Mouse (Mus musculus) hindbrain, embryonic 15.5 days (tissue): ENCODE measurements around the gene Pcdh9. TPM values are rescaled to one million over a fixed set of nuclear protein-coding genes. Genes with fewer than 3 reads are reported as not detected.
A peak's percentile ranks its signal among the peaks of the same experiment; 100 is the strongest.

Source experiments
- ATAC-seq: fragments of 200-750 bp; cut with Nextera tagmentation; 2 replicates; pipeline ENCODE4 v1.8.0; 2017; ENCODE audit warnings: low read depth, moderate number of reproducible peaks, moderate TSS enrichment; ENCODE audit not compliant: low FRiP score
- H3K27ac ChIP-seq: fragments of 300-500 bp; sonication (generic); replicated peaks from 2 replicates; pipeline ENCODE4 v1.5.1; 2015; ENCODE audit warnings: mild to moderate bottlenecking, inconsistent platforms
- H3K27me3 ChIP-seq: fragments of 300-500 bp; sonication (generic); 2 replicates; pipeline ENCODE4 v1.6.1; 2015; ENCODE audit warnings: control low read depth, inconsistent platforms
- H3K36me3 ChIP-seq: fragments of 300-500 bp; sonication (generic); 2 replicates; pipeline ENCODE4 v1.6.1; 2015; ENCODE audit warnings: control low read depth, inconsistent platforms
- H3K4me1 ChIP-seq: fragments of 300-500 bp; sonication (generic); replicated peaks from 2 replicates; pipeline ENCODE4 v1.6.1; 2015; ENCODE audit warnings: control low read depth, inconsistent platforms
- H3K4me2 ChIP-seq: fragments of 300-500 bp; sonication (generic); 2 replicates; pipeline ENCODE4 v1.6.1; 2015; ENCODE audit warnings: moderate library complexity, mild to moderate bottlenecking, inconsistent platforms
- H3K4me3 ChIP-seq: fragments of 300-500 bp; sonication (generic); 2 replicates; pipeline ENCODE4 v1.5.1; 2015; ENCODE audit warnings: mild to moderate bottlenecking, inconsistent platforms
- H3K9ac ChIP-seq: fragments of 300-500 bp; sonication (generic); 2 replicates; pipeline ENCODE4 v1.6.1; 2015; ENCODE audit warnings: inconsistent platforms
- H3K9me3 ChIP-seq: fragments of 300-500 bp; sonication (generic); 2 replicates; pipeline ENCODE4 v1.6.1; 2016; ENCODE audit warnings: control low read depth, inconsistent platforms
- WGBS: fragments of 180-500 bp; shearing (Covaris S2); methylation state at CpG from one replicate; pipeline ENCODE4 v1.1.7; 2015; 5-methylcytosine and 5-hydroxymethylcytosine counted together
- polyA plus RNA-seq: library from polyadenylated mRNA; unstranded; fragments of >200 nt; fragmentation: Nextera tagmentation; extraction: Ambion mirVana; gene quantifications from 2 replicates; pipeline ENCODE4 v1.2.1, GENCODE M21; 2015

The Pcdh9 gene
- polyA plus RNA-seq, 1 experiment from 2014 or later, result 182 TPM

GRCm38 (mm10) chr14:93341390-93341789 is 549.1 kb downstream of the Pcdh9 start:
- no peaks in the 10 kb centered on the region for H3K27me3 ChIP-seq
- H3K4me2 ChIP-seq, result no peak overlapping the region
- no peak overlapping the region for H3K27ac ChIP-seq
- 0 out of 2 replicates have a peak, but pooled peaks cover 6% of the 10 kb centered on the region for H3K4me1 ChIP-seq
- no peak for ATAC-seq
- 38% methylated on average over 5 of the region's 5 CpGs for WGBS
- no peaks in the 10 kb centered on the region for H3K9me3 ChIP-seq
- H3K36me3 ChIP-seq, result no peaks in the 10 kb centered on the region
- H3K9ac ChIP-seq, result no peak overlapping the region
- H3K4me3 ChIP-seq, result no peak overlapping the region

GRCm38 (mm10) chr14:93329247-93329646 is 561.2 kb downstream of the Pcdh9 start:
- no peaks in the 10 kb centered on the region for H3K4me1 ChIP-seq
- no peak overlapping the region for H3K27ac ChIP-seq
- H3K4me3 ChIP-seq, result no peak overlapping the region
- H3K27me3 ChIP-seq, result no peaks in the 10 kb centered on the region
- H3K4me2 ChIP-seq, result no peak overlapping the region
- no peak overlapping the region for H3K9ac ChIP-seq
- H3K9me3 ChIP-seq, result no peaks in the 10 kb centered on the region
- no peaks in the 10 kb centered on the region for H3K36me3 ChIP-seq
- ATAC-seq, result no peak

- no peak for ATAC-seq
- Histone ChIP-seq H3K4me1 (no peaks in the 10 kb centered on the region), H3K36me3 (no peaks in the 10 kb centered on the region), H3K9ac (no peak overlapping the region), H3K4me3 (no peak overlapping the region), H3K9me3 (no peaks in the 10 kb centered on the region), H3K27me3 (no peaks in the 10 kb centered on the region), H3K27ac (no peak overlapping the region), H3K4me2 (no peak overlapping the region)
Measured at GRCm38 (mm10) chr14:93317393-93317792, 573.1 kb downstream of the Pcdh9 start.

- H3K9me3 ChIP-seq, result no peaks in the 10 kb centered on the region
- H3K36me3 ChIP-seq, result no peaks in the 10 kb centered on the region
- no peak for ATAC-seq
- H3K27me3 ChIP-seq, result no peaks in the 10 kb centered on the region
- H3K27ac ChIP-seq, result no peak overlapping the region
- no peak overlapping the region for H3K4me2 ChIP-seq
- no peaks in the 10 kb centered on the region for H3K4me1 ChIP-seq
- no peak overlapping the region for H3K9ac ChIP-seq
- H3K4me3 ChIP-seq, result no peak overlapping the region
- WGBS, result 63% methylated on average over 2 of the region's 2 CpGs
Measured at GRCm38 (mm10) chr14:93288361-93288760, 602.1 kb downstream of the Pcdh9 start.

- no peak overlapping the region for H3K27ac ChIP-seq
- H3K9me3 ChIP-seq, result no peaks in the 10 kb centered on the region
- no peaks in the 10 kb centered on the region for H3K36me3 ChIP-seq
- H3K4me2 ChIP-seq, result no peak overlapping the region
- ATAC-seq, result no peak
- H3K4me1 ChIP-seq, result no peaks in the 10 kb centered on the region
- H3K9ac ChIP-seq, result no peak overlapping the region
- 30% methylated on average over 1 of the region's 1 CpGs for WGBS
- no peaks in the 10 kb centered on the region for H3K27me3 ChIP-seq
- no peak overlapping the region for H3K4me3 ChIP-seq
Measured at GRCm38 (mm10) chr14:93287642-93288041, 602.8 kb downstream of the Pcdh9 start.

GRCm38 (mm10) chr14:93285136-93285535 is 605.3 kb downstream of the Pcdh9 start:
- ATAC-seq, result no peak
- H3K4me2 ChIP-seq, result no peak overlapping the region
- 67% methylated on average over 7 of the region's 7 CpGs for WGBS

GRCm38 (mm10) chr14:93284009-93284408 is 606.5 kb downstream of the Pcdh9 start:
- Histone ChIP-seq H3K4me3 (no peak overlapping the region), H3K27ac (no peak overlapping the region), H3K36me3 (no peaks in the 10 kb centered on the region), H3K4me1 (no peaks in the 10 kb centered on the region), H3K9me3 (no peaks in the 10 kb centered on the region), H3K4me2 (no peak overlapping the region), H3K9ac (no peak overlapping the region), H3K27me3 (no peaks in the 10 kb centered on the region)
- ATAC-seq, result no peak
- WGBS, result 60% methylated on average over 3 of the region's 3 CpGs

More at GRCm38 (mm10) chr14:93285136-93285535, 605.3 kb downstream of the Pcdh9 start:
- no peak overlapping the region for H3K4me3 ChIP-seq
- no peak overlapping the region for H3K27ac ChIP-seq
- H3K27me3 ChIP-seq, result no peaks in the 10 kb centered on the region
- H3K9me3 ChIP-seq, result no peaks in the 10 kb centered on the region
- no peaks in the 10 kb centered on the region for H3K36me3 ChIP-seq
- H3K9ac ChIP-seq, result no peak overlapping the region
- no peaks in the 10 kb centered on the region for H3K4me1 ChIP-seq

GRCm38 (mm10) chr14:93275661-93276060 is 614.8 kb downstream of the Pcdh9 start:
- Histone ChIP-seq H3K9me3 (no peaks in the 10 kb centered on the region), H3K4me1 (no peaks in the 10 kb centered on the region), H3K27me3 (no peaks in the 10 kb centered on the region), H3K4me2 (no peak overlapping the region), H3K9ac (no peak overlapping the region), H3K4me3 (no peak overlapping the region), H3K27ac (no peak overlapping the region), H3K36me3 (no peaks in the 10 kb centered on the region)
- ATAC-seq, result no peak

- H3K4me2 ChIP-seq, result no peak overlapping the region
- no peaks in the 10 kb centered on the region for H3K9me3 ChIP-seq
- no peak overlapping the region for H3K27ac ChIP-seq
- no peaks in the 10 kb centered on the region for H3K36me3 ChIP-seq
- no peaks in the 10 kb centered on the region for H3K27me3 ChIP-seq
- H3K4me1 ChIP-seq, result no peaks in the 10 kb centered on the region
- no peak for ATAC-seq
- no peak overlapping the region for H3K4me3 ChIP-seq
- H3K9ac ChIP-seq, result no peak overlapping the region
Measured at GRCm38 (mm10) chr14:93274767-93275166, 615.7 kb downstream of the Pcdh9 start.

GRCm38 (mm10) chr14:93253411-93253810 is 637.1 kb downstream of the Pcdh9 start:
- Histone ChIP-seq H3K9ac (no peak overlapping the region), H3K27me3 (no peaks in the 10 kb centered on the region), H3K4me3 (no peak overlapping the region), H3K36me3 (no peaks in the 10 kb centered on the region), H3K4me2 (no peak overlapping the region), H3K27ac (no peak overlapping the region), H3K4me1 (no peaks in the 10 kb centered on the region), H3K9me3 (no peaks in the 10 kb centered on the region)
- ATAC-seq, result no peak
- 86% methylated on average over 1 of the region's 1 CpGs for WGBS

- H3K4me3 ChIP-seq, result no peak overlapping the region
- H3K36me3 ChIP-seq, result no peaks in the 10 kb centered on the region
- H3K4me1 ChIP-seq, result no peaks in the 10 kb centered on the region; the same call in 1 of the 2 replicates
- WGBS, result 66% methylated on average over 3 of the region's 3 CpGs
- ATAC-seq, result no peak
- no peak overlapping the region for H3K9ac ChIP-seq
- no peaks in the 10 kb centered on the region for H3K9me3 ChIP-seq
- H3K27me3 ChIP-seq, result no peaks in the 10 kb centered on the region
- no peak overlapping the region for H3K27ac ChIP-seq
- no peak overlapping the region for H3K4me2 ChIP-seq
Measured at GRCm38 (mm10) chr14:93240263-93240662, 650.2 kb downstream of the Pcdh9 start.

- no peak overlapping the region for H3K4me2 ChIP-seq
- no peaks in the 10 kb centered on the region for H3K27me3 ChIP-seq
- no peaks in the 10 kb centered on the region for H3K36me3 ChIP-seq
- H3K4me1 ChIP-seq, result 0 out of 2 replicates have a peak, but pooled peaks cover 3% of the 10 kb centered on the region
- H3K9ac ChIP-seq, result no peak overlapping the region
- H3K27ac ChIP-seq, result no peak overlapping the region
- no peak for ATAC-seq
- no peaks in the 10 kb centered on the region for H3K9me3 ChIP-seq
- no peak overlapping the region for H3K4me3 ChIP-seq
- 23% methylated on average over 3 of the region's 3 CpGs for WGBS
Measured at GRCm38 (mm10) chr14:93234333-93234732, 656.1 kb downstream of the Pcdh9 start.

- Histone ChIP-seq H3K4me1 (0 out of 2 replicates have a peak, but pooled peaks cover 3% of the 10 kb centered on the region), H3K27me3 (no peaks in the 10 kb centered on the region), H3K9me3 (no peaks in the 10 kb centered on the region), H3K36me3 (no peaks in the 10 kb centered on the region), H3K4me2 (no peak overlapping the region), H3K27ac (no peak overlapping the region), H3K9ac (no peak overlapping the region), H3K4me3 (no peak overlapping the region)
- peak; percentile 78 for ATAC-seq
- WGBS, result 20% methylated on average over 6 of the region's 6 CpGs
Measured at GRCm38 (mm10) chr14:93233599-93233998, 656.9 kb downstream of the Pcdh9 start.
